Mouse (Mus musculus): ENCODE data around the gene Gimap1. TPM values are rescaled to one million over a fixed set of nuclear protein-coding genes. Genes with fewer than 3 reads are reported as not detected.
A peak's percentile ranks its signal among the peaks of the same experiment; 100 is the strongest.

The Gimap1 gene
- total and polyA plus RNA-seq, 2 experiments from 2014 or later, result 2.8 to 4.5 TPM

- 74% methylated on average over 9 of the region's 9 CpGs for WGBS
- H3K27ac ChIP-seq, result no peak overlapping the region
- H3K9me3 ChIP-seq (ENCODE audit: low read length), result no peaks in the 10 kb centered on the region
- H3K36me3 ChIP-seq (ENCODE audit: insufficient read depth, low read length), result no peaks in the 10 kb centered on the region
- no peak for ATAC-seq
- no peak overlapping the region for H3K9ac ChIP-seq (replicated peaks; ENCODE audit: low read length)
- H3K4me1 ChIP-seq (ENCODE audit: insufficient read depth, low read length), result no peaks in the 10 kb centered on the region
- no peak for DNase-seq (ENCODE audit: low spot score)
- H3K4me3 ChIP-seq (ENCODE audit: low read length), result no peak overlapping the region
- TF ChIP-seq CTCF (IDR thresholded peaks at IDR 0.05; ENCODE audit: low read depth), result no peak
- H3K27me3 ChIP-seq (ENCODE audit: insufficient read depth, low read length), result no peaks in the 10 kb centered on the region
- no peak overlapping the region for H3K4me2 ChIP-seq (ENCODE audit: low read depth, low read length)
These were observed 29.5 kb downstream of the Gimap1 start for GRCm38 (mm10) chr6:48768178-48768869.

DNA sequence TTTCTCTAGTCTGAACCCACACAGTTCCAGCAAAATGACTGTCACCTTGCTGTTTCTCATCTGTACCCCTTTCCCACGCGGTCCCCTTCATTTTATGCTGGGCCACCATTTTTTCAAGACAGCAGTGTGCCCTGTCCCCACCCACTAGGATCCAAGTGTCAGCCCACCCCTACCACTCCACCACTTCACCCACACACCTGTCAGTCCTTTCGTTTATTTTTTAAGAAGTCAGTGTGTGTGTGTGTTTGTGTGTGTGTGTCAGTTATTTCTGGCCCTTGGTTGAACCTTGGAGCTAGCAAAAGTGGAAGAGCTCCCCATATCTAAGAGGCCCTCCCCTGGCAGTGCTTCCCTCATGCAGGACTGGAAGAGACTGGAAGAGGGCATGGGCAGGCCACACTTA lies 30.1 kb downstream of the Gimap1 start:
- TF ChIP-seq CTCF (IDR thresholded peaks at IDR 0.05; ENCODE audit: low read depth), result no peak
- Histone ChIP-seq H3K4me1 (ENCODE audit: insufficient read depth, low read length) (no peaks in the 10 kb centered on the region), H3K27ac (no peak overlapping the region), H3K27me3 (ENCODE audit: insufficient read depth, low read length) (no peaks in the 10 kb centered on the region), H3K36me3 (ENCODE audit: insufficient read depth, low read length) (no peaks in the 10 kb centered on the region), H3K4me2 (ENCODE audit: low read depth, low read length) (no peak overlapping the region), H3K4me3 (ENCODE audit: low read length) (no peak overlapping the region), H3K9ac (replicated peaks; ENCODE audit: low read length) (no peak overlapping the region), H3K9me3 (ENCODE audit: low read length) (no peaks in the 10 kb centered on the region)
- DNase-seq (ENCODE audit: low spot score) (no peak), ATAC-seq (no peak)
- 88% methylated on average over 3 of the region's 3 CpGs for WGBS

GRCm38 (mm10) chr6:48770696-48771095 lies 31.8 kb downstream of the Gimap1 start, which contains the start of gene Gimap3:
TSS of gene Gimap3 (minus strand) at chr6:48770851.
- TF ChIP-seq CTCF (IDR thresholded peaks at IDR 0.05; ENCODE audit: low read depth), result no peak
- no peaks in the 10 kb centered on the region for H3K27me3 ChIP-seq (ENCODE audit: insufficient read depth, low read length)
- DNase-seq (ENCODE audit: low spot score), result no peak
- H3K27ac ChIP-seq, result no peak within 1 kb of the TSS
- WGBS, result 97% methylated on average over 3 of the region's 3 CpGs
- ATAC-seq, result no peak
- no peak within 1 kb of the TSS for H3K4me3 ChIP-seq (ENCODE audit: low read length)
- H3K9me3 ChIP-seq (ENCODE audit: low read length), result no peaks in the 10 kb centered on the region
- no peak within 1 kb of the TSS for H3K9ac ChIP-seq (replicated peaks; ENCODE audit: low read length)
- no peak within 1 kb of the TSS for H3K4me2 ChIP-seq (ENCODE audit: low read depth, low read length)
- no peaks in the 10 kb centered on the region for H3K4me1 ChIP-seq (ENCODE audit: insufficient read depth, low read length)
- no peaks in the 10 kb centered on the region for H3K36me3 ChIP-seq (ENCODE audit: insufficient read depth, low read length)

DNA sequence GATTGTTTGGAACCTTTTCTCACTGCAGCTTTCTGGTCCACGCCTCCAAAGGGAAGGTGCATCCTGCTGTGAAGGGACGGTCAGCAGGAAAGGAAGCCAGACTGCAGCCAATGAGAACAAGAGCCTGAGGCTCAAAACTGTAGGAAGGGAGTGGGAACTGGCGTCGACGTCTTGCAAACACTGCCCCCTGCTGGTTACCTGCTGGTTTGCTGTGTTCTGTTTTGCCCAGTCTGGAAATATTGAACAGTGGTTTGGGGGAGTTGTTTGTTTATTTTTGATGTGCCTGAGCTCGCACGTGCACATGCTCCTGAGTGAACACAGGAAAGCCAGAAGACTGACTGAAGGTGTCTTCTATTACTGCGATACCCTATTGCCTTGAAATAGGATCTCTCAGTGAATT lies 33.2 kb downstream of the Gimap1 start:
- Histone ChIP-seq H3K9ac (replicated peaks; ENCODE audit: low read length) (no peak overlapping the region), H3K27me3 (ENCODE audit: insufficient read depth, low read length) (no peaks in the 10 kb centered on the region), H3K9me3 (ENCODE audit: low read length) (no peaks in the 10 kb centered on the region), H3K4me2 (ENCODE audit: low read depth, low read length) (no peak overlapping the region), H3K36me3 (ENCODE audit: insufficient read depth, low read length) (no peaks in the 10 kb centered on the region), H3K27ac (no peak overlapping the region), H3K4me3 (ENCODE audit: low read length) (no peak overlapping the region), H3K4me1 (ENCODE audit: insufficient read depth, low read length) (no peaks in the 10 kb centered on the region)
- ATAC-seq, result peak; percentile 74
- peak; percentile 90 for TF ChIP-seq CTCF (IDR thresholded peaks at IDR 0.05; ENCODE audit: low read depth)
- 12% methylated on average over 8 of the region's 8 CpGs for WGBS
- DNase-seq (ENCODE audit: low spot score), result peak; percentile 86

- no peaks in the 10 kb centered on the region for H3K9me3 ChIP-seq (ENCODE audit: low read length)
- H3K27ac ChIP-seq, result no peak overlapping the region
- no peak for ATAC-seq
- no peak overlapping the region for H3K9ac ChIP-seq (replicated peaks; ENCODE audit: low read length)
- no peak overlapping the region for H3K4me3 ChIP-seq (ENCODE audit: low read length)
- H3K36me3 ChIP-seq (ENCODE audit: insufficient read depth, low read length), result no peaks in the 10 kb centered on the region
- H3K27me3 ChIP-seq (ENCODE audit: insufficient read depth, low read length), result no peaks in the 10 kb centered on the region
- no peak for DNase-seq (ENCODE audit: low spot score)
- WGBS, result 84% methylated on average over 1 of the region's 1 CpGs
- H3K4me1 ChIP-seq (ENCODE audit: insufficient read depth, low read length), result no peaks in the 10 kb centered on the region
- no peak overlapping the region for H3K4me2 ChIP-seq (ENCODE audit: low read depth, low read length)
- TF ChIP-seq CTCF (IDR thresholded peaks at IDR 0.05; ENCODE audit: low read depth), result no peak
These were observed 45.6 kb downstream of the Gimap1 start for GRCm38 (mm10) chr6:48784406-48784805.

- no peak for ATAC-seq
- H3K27me3 ChIP-seq (ENCODE audit: insufficient read depth, low read length), result no peaks in the 10 kb centered on the region
- H3K4me3 ChIP-seq (ENCODE audit: low read length), result no peak overlapping the region
- DNase-seq (ENCODE audit: low spot score), result peak; percentile 24
- no peak overlapping the region for H3K4me2 ChIP-seq (ENCODE audit: low read depth, low read length)
- 71% methylated on average over 1 of the region's 1 CpGs for WGBS
- no peak overlapping the region for H3K27ac ChIP-seq
- H3K36me3 ChIP-seq (ENCODE audit: insufficient read depth, low read length), result no peaks in the 10 kb centered on the region
- H3K9ac ChIP-seq (replicated peaks; ENCODE audit: low read length), result no peak overlapping the region
- no peak for TF ChIP-seq CTCF (IDR thresholded peaks at IDR 0.05; ENCODE audit: low read depth)
- H3K9me3 ChIP-seq (ENCODE audit: low read length), result no peaks in the 10 kb centered on the region
- no peaks in the 10 kb centered on the region for H3K4me1 ChIP-seq (ENCODE audit: insufficient read depth, low read length)
These were observed 46.3 kb downstream of the Gimap1 start for GRCm38 (mm10) chr6:48785189-48785588.

- no peak overlapping the region for H3K4me2 ChIP-seq (ENCODE audit: low read depth, low read length)
- no peak overlapping the region for H3K4me3 ChIP-seq (ENCODE audit: low read length)
- no peaks in the 10 kb centered on the region for H3K27me3 ChIP-seq (ENCODE audit: insufficient read depth, low read length)
- 68% methylated on average over 2 of the region's 2 CpGs for WGBS
- H3K4me1 ChIP-seq (ENCODE audit: insufficient read depth, low read length), result no peaks in the 10 kb centered on the region
- no peak for TF ChIP-seq CTCF (IDR thresholded peaks at IDR 0.05; ENCODE audit: low read depth)
- H3K36me3 ChIP-seq (ENCODE audit: insufficient read depth, low read length), result no peaks in the 10 kb centered on the region
- DNase-seq (ENCODE audit: low spot score) (no peak), ATAC-seq (no peak)
- no peak overlapping the region for H3K27ac ChIP-seq
- no peaks in the 10 kb centered on the region for H3K9me3 ChIP-seq (ENCODE audit: low read length)
- no peak overlapping the region for H3K9ac ChIP-seq (replicated peaks; ENCODE audit: low read length)
These were observed 46.7 kb downstream of the Gimap1 start for GRCm38 (mm10) chr6:48785601-48786000.
